Mouse (Mus musculus) urinary bladder, postnatal 36 days (tissue): ENCODE results near the gene Cdk18.

Source experiments
- DNase-seq, 2 experiments: peaks; one replicate each; pipeline ENCODE4 v3.0.0; 2022; ENCODE audit warnings: low spot score in 2 of 2, mixed read lengths in 1 of 2

Gene Cdk18

DNA sequence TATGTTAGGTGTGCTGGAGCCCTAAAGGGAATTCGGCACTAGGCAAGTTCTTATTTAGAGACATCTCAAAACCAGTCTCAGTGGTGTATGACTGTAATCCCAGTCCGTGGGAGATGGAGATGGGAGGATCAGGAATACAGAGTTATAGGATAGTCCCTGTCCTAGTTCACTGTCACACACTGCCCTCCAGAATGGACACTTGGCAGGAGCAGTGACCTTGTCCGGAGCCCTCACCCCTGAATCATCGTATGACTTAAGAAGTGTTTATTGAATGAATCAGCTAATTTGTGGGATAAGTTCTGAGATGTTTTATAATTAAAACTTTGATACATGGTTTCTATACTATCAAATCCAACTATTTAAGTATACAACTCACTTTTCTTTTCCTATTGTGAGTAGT lies 76.4 kb downstream of the Cdk18 start:
- DNase-seq: no peak
